12 mouse cellular contexts compared by ENCODE assay signal in genomic region chr10:91071768-91072167, GRCm38 (mm10). TPM values are rescaled to one million over a fixed set of nuclear protein-coding genes. Genes with fewer than 3 reads are reported as not detected.
DNase-seq lines count a peak whose midpoint lies in the region; ATAC-seq and TF ChIP-seq lines count a peak whose summit lies in the region.
"Had no signal": no experiment of that assay in that cellular context is flagged by ENCODE, and none has a peak within 500 bp of the region (broad histone marks: within the 10 kb centered on the region; RNA-seq: fewer than 3 reads in every experiment).

No protein-coding gene starts in this region.

- no peak for DNase-seq in gastrocnemius, adult 2 months
- DNase-seq in gastrocnemius, adult 18-20 months (ENCODE audit: low spot score), result no peak
- DNase-seq in midbrain, postnatal 0 days (ENCODE audit: low spot score), result peak; percentile 43
- DNase-seq in midbrain, embryonic 10.5 days (ENCODE audit: low spot score), result no peak
- DNase-seq in embryo, embryonic 11 days, result peak; percentile 19
- no peak for DNase-seq in stomach, postnatal 0 days (ENCODE audit: low spot score)
- no peak for DNase-seq in frontal cortex, postnatal 14 days (ENCODE audit: low spot score in 2 of 2)
- DNase-seq: cerebellum, adult 11-12 months; gastrocnemius, postnatal 14 days; heart, postnatal 14 days; lung, adult 18-20 months had no signal

- intact Hi-C loops in gastrocnemius, adult 2 months (cut with DNase I), result loop anchor here (5.0 kb wide), 1 partner anchor 71 kb away; no protein-coding TSS in a partner anchor

- no peak overlapping the region for H3K9ac ChIP-seq in midbrain, postnatal 0 days (replicated peaks; ENCODE audit: low read length, poor library complexity, severe bottlenecking)
- no peak overlapping the region for H3K9ac ChIP-seq in stomach, postnatal 0 days (ENCODE audit: low read length)
- H3K9ac ChIP-seq in kidney, embryonic 15.5 days, result no peak overlapping the region

- no peaks in the 10 kb centered on the region for H3K9me3 ChIP-seq in midbrain, postnatal 0 days (ENCODE audit: low read length)
- H3K9me3 ChIP-seq in midbrain, embryonic 10.5 days (replicated peaks), result no peaks in the 10 kb centered on the region
- no peaks in the 10 kb centered on the region for H3K9me3 ChIP-seq in stomach, postnatal 0 days (ENCODE audit: control insufficient read depth, low read length)
- H3K9me3 ChIP-seq in kidney, embryonic 15.5 days (replicated peaks), result no peaks in the 10 kb centered on the region

- H3K27ac ChIP-seq in gastrocnemius, adult 2 months, result no peak overlapping the region
- H3K27ac ChIP-seq in midbrain, postnatal 0 days (ENCODE audit: low read depth, low read length), result no peak overlapping the region
- H3K27ac ChIP-seq in midbrain, embryonic 10.5 days (replicated peaks), result no peak overlapping the region
- H3K27ac ChIP-seq in stomach, postnatal 0 days (replicated peaks), result no peak overlapping the region
- no peak overlapping the region for H3K27ac ChIP-seq in kidney, embryonic 15.5 days

- TF ChIP-seq EP300 in stomach, postnatal 0 days (optimal IDR thresholded peaks at IDR 0.05), result no peak

- no peak overlapping the region for H3K4me3 ChIP-seq in gastrocnemius, adult 2 months
- H3K4me3 ChIP-seq in midbrain, postnatal 0 days (ENCODE audit: low read depth, low read length), result no peak overlapping the region
- H3K4me3 ChIP-seq in midbrain, embryonic 10.5 days, result no peak overlapping the region
- H3K4me3 ChIP-seq in stomach, postnatal 0 days (ENCODE audit: low read depth, low read length), result no peak overlapping the region
- no peak overlapping the region for H3K4me3 ChIP-seq in kidney, embryonic 15.5 days (replicated peaks)

- peak; percentile 33 for TF ChIP-seq CTCF in gastrocnemius, adult 2 months (IDR thresholded peaks at IDR 0.05)
- peak; percentile 67 for TF ChIP-seq CTCF in midbrain, postnatal 0 days (IDR thresholded peaks at IDR 0.05)
- peak; percentile 71 for TF ChIP-seq CTCF in stomach, postnatal 0 days (IDR thresholded peaks at IDR 0.05; ENCODE audit: low read depth)

- peaks cover 11% of the 10 kb centered on the region for H3K36me3 ChIP-seq in midbrain, postnatal 0 days (ENCODE audit: insufficient read depth, low read length)
- H3K36me3 ChIP-seq in midbrain, embryonic 10.5 days, result peaks cover 64% of the 10 kb centered on the region
- peaks cover 10% of the 10 kb centered on the region; the same call in 1 of the 2 replicates for H3K36me3 ChIP-seq in stomach, postnatal 0 days (ENCODE audit: control insufficient read depth, insufficient read depth, low read length)
- H3K36me3 ChIP-seq in kidney, embryonic 15.5 days, result peaks cover 58% of the 10 kb centered on the region

- ATAC-seq in midbrain, postnatal 0 days (ENCODE audit: low FRiP score), result no peak
- no peak for ATAC-seq in stomach, postnatal 0 days (ENCODE audit: low FRiP score, low TSS enrichment)
- no peak for ATAC-seq in kidney, embryonic 15.5 days (replicated peaks; ENCODE audit: low FRiP score)

- no peaks in the 10 kb centered on the region for H3K27me3 ChIP-seq in midbrain, postnatal 0 days (ENCODE audit: insufficient read depth, low read length)
- no peaks in the 10 kb centered on the region for H3K27me3 ChIP-seq in midbrain, embryonic 10.5 days (ENCODE audit: low read depth, poor library complexity, severe bottlenecking)
- H3K27me3 ChIP-seq in stomach, postnatal 0 days (ENCODE audit: control insufficient read depth, insufficient read depth, low read length), result no peaks in the 10 kb centered on the region
- no peaks in the 10 kb centered on the region for H3K27me3 ChIP-seq in kidney, embryonic 15.5 days

- no peaks in the 10 kb centered on the region for H3K4me1 ChIP-seq in midbrain, postnatal 0 days (ENCODE audit: insufficient read depth, low read length)
- no peaks in the 10 kb centered on the region for H3K4me1 ChIP-seq in midbrain, embryonic 10.5 days
- no peaks in the 10 kb centered on the region for H3K4me1 ChIP-seq in stomach, postnatal 0 days (replicated peaks; ENCODE audit: control insufficient read depth, insufficient read depth)
- no peaks in the 10 kb centered on the region for H3K4me1 ChIP-seq in kidney, embryonic 15.5 days

- H3K4me2 ChIP-seq in midbrain, postnatal 0 days (ENCODE audit: low read depth, low read length, poor library complexity, severe bottlenecking), result no peak overlapping the region
- no peak overlapping the region for H3K4me2 ChIP-seq in stomach, postnatal 0 days (replicated peaks; ENCODE audit: low read depth)
- no peak overlapping the region for H3K4me2 ChIP-seq in kidney, embryonic 15.5 days

- 21% methylated on average over 1 of the region's 1 CpGs for WGBS in midbrain, postnatal 0 days
- 78% methylated on average over 1 of the region's 1 CpGs for WGBS in midbrain, embryonic 10.5 days
- WGBS in stomach, postnatal 0 days, result 14% methylated on average over 1 of the region's 1 CpGs
- WGBS in kidney, embryonic 15.5 days, result 35% methylated on average over 1 of the region's 1 CpGs

RNA-seq across cellular contexts. Expression of gene Apaf1, which starts 10.8 kb away (rescaled TPM):
- total RNA-seq in gastrocnemius, adult 2 months (2021), result 1 to 10 TPM; 1.5 to 2.3 TPM
- 1 to 10 TPM; 1.7 to 2.2 TPM for total RNA-seq in gastrocnemius, adult 18-20 months (2021)
- total RNA-seq in midbrain, postnatal 0 days (2014; rRNA removed), result 29.5 and 57.1 TPM in 2 replicates
- polyA plus RNA-seq in midbrain, postnatal 0 days (2015; fragmentation: Nextera tagmentation; extraction: Ambion mirVana), result 14.2 and 16.4 TPM in 2 replicates
- polyA plus RNA-seq in midbrain, embryonic 10.5 days (2016; fragmentation: Nextera tagmentation; extraction: Ambion mirVana), result 18.1 and 21.5 TPM in 2 replicates
- polyA plus RNA-seq in stomach, postnatal 0 days (2015; fragmentation: Nextera tagmentation; extraction: Ambion mirVana), result 6.6 and 6.7 TPM in 2 replicates
- 17.3 and 19.7 TPM in 2 replicates for polyA plus RNA-seq in kidney, embryonic 15.5 days (2015; fragmentation: Nextera tagmentation; extraction: Ambion mirVana)

RNA-seq across cellular contexts. Expression of gene Ikbip, which starts 11.0 kb away (rescaled TPM):
- 10 to 100 TPM in 1 of 2 experiments, 1 to 10 TPM in 1; 9.6 to 12.9 TPM for total RNA-seq in gastrocnemius, adult 2 months (2021)
- 10 to 100 TPM in 1 of 2 experiments, 1 to 10 TPM in 1; 9.7 to 12.7 TPM for total RNA-seq in gastrocnemius, adult 18-20 months (2021)
- total RNA-seq in midbrain, postnatal 0 days (2014; rRNA removed), result 15.4 and 17.3 TPM in 2 replicates
- polyA plus RNA-seq in midbrain, postnatal 0 days (2015; fragmentation: Nextera tagmentation; extraction: Ambion mirVana), result 16.9 and 17.7 TPM in 2 replicates
- polyA plus RNA-seq in midbrain, embryonic 10.5 days (2016; fragmentation: Nextera tagmentation; extraction: Ambion mirVana), result 20.9 and 23.0 TPM in 2 replicates
- polyA plus RNA-seq in stomach, postnatal 0 days (2015; fragmentation: Nextera tagmentation; extraction: Ambion mirVana), result 34.0 and 37.3 TPM in 2 replicates
- polyA plus RNA-seq in kidney, embryonic 15.5 days (2015; fragmentation: Nextera tagmentation; extraction: Ambion mirVana), result 43.0 and 46.6 TPM in 2 replicates

RNA-seq across cellular contexts. Expression of gene Slc25a3, which starts 52.1 kb away (rescaled TPM):
- 1,000 to 10,000 TPM; 1,080 to 1,363 TPM for total RNA-seq in gastrocnemius, adult 2 months (2021)
- 1,000 to 10,000 TPM; 1,039 to 1,209 TPM for total RNA-seq in gastrocnemius, adult 18-20 months (2021)
- total RNA-seq in midbrain, postnatal 0 days (2014; rRNA removed), result 427 and 430 TPM in 2 replicates
- 640 and 652 TPM in 2 replicates for polyA plus RNA-seq in midbrain, postnatal 0 days (2015; fragmentation: Nextera tagmentation; extraction: Ambion mirVana)
- 384 and 388 TPM in 2 replicates for polyA plus RNA-seq in midbrain, embryonic 10.5 days (2016; fragmentation: Nextera tagmentation; extraction: Ambion mirVana)
- 523 and 539 TPM in 2 replicates for polyA plus RNA-seq in stomach, postnatal 0 days (2015; fragmentation: Nextera tagmentation; extraction: Ambion mirVana)
- polyA plus RNA-seq in kidney, embryonic 15.5 days (2015; fragmentation: Nextera tagmentation; extraction: Ambion mirVana), result 557 and 573 TPM in 2 replicates

Comparison
In these comparisons a context has a peak if more than half of its experiments do, and no peak if none do; other contexts are left out.
1. DNase-seq: peak in midbrain, postnatal 0 days (single experiment) and embryo, embryonic 11 days (single experiment); none in gastrocnemius, adult 2 months (single experiment), gastrocnemius, adult 18-20 months (single experiment), midbrain, embryonic 10.5 days (single experiment), stomach, postnatal 0 days (single experiment) and frontal cortex, postnatal 14 days (0 of 2).
2. Peak in every context shown above with its lines, with median percentiles within 50 percentile points of each other: CTCF ChIP-seq.